41 mouse cellular contexts compared by ENCODE assay signal in the genomic region with DNA sequence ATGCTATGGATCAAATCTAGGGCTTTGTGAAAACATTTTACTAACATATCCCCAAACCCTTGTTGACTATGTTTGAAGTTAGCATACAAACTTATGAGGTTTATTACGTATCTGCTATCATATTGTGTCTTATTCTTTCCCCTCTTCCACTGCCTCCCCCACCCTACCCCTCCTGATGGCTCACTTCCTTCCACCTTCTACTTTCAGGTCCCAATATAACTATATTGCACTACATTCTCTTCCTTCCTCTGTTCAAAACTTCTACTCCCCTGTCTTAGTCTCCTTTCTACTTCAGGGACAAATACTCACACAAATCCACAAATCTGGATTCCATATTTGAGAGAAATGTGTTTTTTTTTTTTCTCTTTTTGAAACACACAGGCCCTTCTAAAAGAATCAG. TPM values are rescaled to one million over a fixed set of nuclear protein-coding genes. Genes with fewer than 3 reads are reported as not detected.
"Had no signal": no experiment of that assay in that cellular context is flagged by ENCODE, and none has a peak within 500 bp of the region (broad histone marks: within the 10 kb centered on the region; RNA-seq: fewer than 3 reads in every experiment).

No protein-coding gene starts in this region.

- H3K27ac ChIP-seq: heart, embryonic 10.5 days; hindbrain, embryonic 10.5 days; hindbrain, embryonic 12.5 days; hindbrain, embryonic 14.5 days; intestine, embryonic 15.5 days; kidney, embryonic 15.5 days; kidney, postnatal 0 days; limb, embryonic 13.5 days; limb, embryonic 15.5 days had no signal

- H3K9me3 ChIP-seq: heart, embryonic 10.5 days; heart, embryonic 12.5 days; hindbrain, embryonic 10.5 days; hindbrain, embryonic 12.5 days; intestine, embryonic 15.5 days; kidney, embryonic 15.5 days; limb, embryonic 13.5 days; limb, embryonic 15.5 days had no signal

- H3K9ac ChIP-seq: heart, embryonic 12.5 days; hindbrain, embryonic 12.5 days; hindbrain, embryonic 14.5 days; intestine, embryonic 15.5 days; kidney, embryonic 15.5 days; limb, embryonic 13.5 days; limb, embryonic 15.5 days had no signal

- H3K4me1 ChIP-seq: heart, embryonic 10.5 days; heart, embryonic 12.5 days; hindbrain, embryonic 10.5 days; hindbrain, embryonic 12.5 days; intestine, embryonic 15.5 days; kidney, embryonic 15.5 days; limb, embryonic 13.5 days; limb, embryonic 15.5 days had no signal

- H3K4me2 ChIP-seq: heart, embryonic 12.5 days; hindbrain, embryonic 12.5 days; hindbrain, embryonic 14.5 days; intestine, embryonic 15.5 days; kidney, embryonic 15.5 days; limb, embryonic 13.5 days; limb, embryonic 15.5 days had no signal

- ATAC-seq: hindbrain, embryonic 16.5 days; inflammation-experienced regulatory T-cells, adult 6 months; intestine, embryonic 15.5 days; intestine, postnatal 0 days had no signal

- H3K27me3 ChIP-seq: heart, embryonic 12.5 days; hindbrain, embryonic 12.5 days; intestine, embryonic 15.5 days; kidney, embryonic 15.5 days; limb, embryonic 13.5 days; limb, embryonic 15.5 days had no signal

- H3K4me3 ChIP-seq: heart, embryonic 10.5 days; heart, embryonic 12.5 days; hindbrain, embryonic 10.5 days; hindbrain, embryonic 12.5 days; intestine, embryonic 15.5 days; kidney, embryonic 15.5 days; limb, embryonic 13.5 days; limb, embryonic 15.5 days had no signal

- DNase-seq: gastrocnemius, postnatal 14 days; gastrocnemius, postnatal 36 days; heart, adult 18-20 months; heart, postnatal 10 days; heart, postnatal 4 days; kidney, adult 18-20 months; kidney, adult 8-10 months; kidney, postnatal 14 days; kidney, postnatal 36 days; layer of hippocampus, adult 9-11 months; layer of hippocampus, postnatal 36 days; left cerebral cortex, postnatal 4 days had no signal

- H3K36me3 ChIP-seq: heart, embryonic 10.5 days; heart, embryonic 12.5 days; hindbrain, embryonic 10.5 days; hindbrain, embryonic 12.5 days; intestine, embryonic 15.5 days; kidney, embryonic 15.5 days; limb, embryonic 13.5 days; limb, embryonic 15.5 days had no signal

RNA-seq across cellular contexts. Expression of a gene that starts 35.3 kb away (rescaled TPM):
- total RNA-seq: gastrocnemius, adult 18-20 months; gastrocnemius, adult 8-10 months; gastrocnemius, postnatal 14 days; gastrocnemius, postnatal 36 days; heart, adult 18-20 months; heart, adult 8-10 months; heart, postnatal 10 days; heart, postnatal 25 days; heart, postnatal 4 days; layer of hippocampus, adult 18-20 months; layer of hippocampus, adult 8-10 months; layer of hippocampus, postnatal 14 days; layer of hippocampus, postnatal 36 days; left cerebral cortex, adult 18-20 months; left cerebral cortex, adult 8-10 months; left cerebral cortex, postnatal 10 days; left cerebral cortex, postnatal 25 days; left cerebral cortex, postnatal 4 days; liver, adult 2 months had no signal
- polyA plus RNA-seq: heart, embryonic 10.5 days; heart, embryonic 12.5 days; heart, embryonic 14.5 days; heart, embryonic 16.5 days; hindbrain, embryonic 10.5 days; hindbrain, embryonic 12.5 days; hindbrain, embryonic 14.5 days; hindbrain, embryonic 16.5 days; inflammation-experienced regulatory T-cells, adult 6 months; intestine, embryonic 15.5 days; intestine, postnatal 0 days; kidney, embryonic 15.5 days; kidney, postnatal 0 days; large intestine, adult 2 months; limb, embryonic 11.5 days; limb, embryonic 13.5 days; limb, embryonic 15.5 days; liver, adult 2 months had no signal
